Mouse (Mus musculus): ENCODE data around the gene Ippk.

Ippk gene

GRCm38 (mm10) chr13:49420754-49421605 is at the start of gene Ippk:
TSS of gene Ippk (plus strand) at chr13:49421249.
- DNase-seq (ENCODE audit: low read depth, low spot score) = peak; percentile 98

DNA sequence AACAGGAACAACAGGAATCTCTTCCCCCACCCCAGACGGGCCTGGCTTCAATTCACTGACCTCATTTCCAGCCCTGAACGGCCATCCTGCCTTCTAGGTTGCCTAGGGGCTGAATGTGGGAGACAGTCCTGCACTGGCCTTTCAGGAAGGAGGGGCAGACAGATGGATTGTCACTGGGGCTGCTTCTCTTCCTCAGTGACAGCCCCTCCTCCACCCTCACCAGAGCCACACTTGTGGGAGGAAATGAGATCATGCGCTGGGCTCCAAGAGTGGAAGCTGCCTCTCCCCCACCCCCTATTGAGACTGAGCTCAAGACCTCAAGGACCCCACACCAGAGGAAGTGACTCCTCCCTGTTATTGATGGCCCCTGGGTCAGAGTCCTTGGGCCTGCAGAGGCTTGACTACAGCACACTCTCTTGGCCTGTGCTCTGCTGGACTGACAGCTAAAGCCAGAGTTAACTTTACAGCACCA is 49.6 kb upstream of the Ippk start:
- DNase-seq (ENCODE audit: low read depth, low spot score) = peak; percentile 71

- DNase-seq (ENCODE audit: low read depth, low spot score) = no peak
Measured at GRCm38 (mm10) chr13:49372370-49373060, 48.5 kb upstream of the Ippk start.

DNA sequence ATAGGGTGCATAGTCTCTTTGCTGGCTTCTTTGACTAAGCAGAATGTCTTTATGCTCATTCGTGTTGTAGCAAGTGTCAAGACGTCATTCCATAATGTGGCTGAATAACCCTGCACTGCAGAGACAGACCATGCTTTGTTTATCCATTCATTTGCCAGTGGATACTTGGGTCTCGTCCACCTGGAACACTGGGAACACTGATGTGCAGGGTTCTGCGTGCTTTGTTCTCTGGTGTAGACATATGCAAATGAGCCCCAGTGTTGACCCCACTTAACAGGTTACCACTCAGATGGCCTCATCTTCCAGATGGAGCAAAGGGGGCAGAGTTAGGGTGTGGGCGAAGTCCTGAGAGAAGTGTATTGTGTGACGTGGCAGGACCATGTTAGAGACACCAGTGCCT is 46.7 kb upstream of the Ippk start:
- no peak for DNase-seq (ENCODE audit: low read depth, low spot score)

DNA sequence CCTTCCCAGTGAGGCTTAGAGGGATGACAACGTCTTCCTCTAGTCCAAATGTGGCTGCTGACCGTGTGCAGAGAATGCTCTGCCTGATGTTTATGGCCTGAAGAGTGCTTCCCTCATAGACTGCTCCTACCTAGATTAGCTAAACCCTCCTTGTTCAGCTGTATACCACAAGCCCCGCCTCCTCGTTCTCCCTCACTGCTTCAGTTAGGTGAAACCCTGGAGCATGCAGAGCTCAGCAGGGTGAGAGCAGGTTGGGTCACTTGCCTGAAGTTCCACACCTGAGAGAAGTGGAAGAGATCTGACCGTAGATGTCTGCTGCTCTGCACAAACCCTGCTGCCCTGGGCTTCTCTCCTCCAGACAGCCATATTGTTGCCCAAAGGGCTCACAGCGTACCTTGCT is 46.3 kb upstream of the Ippk start:
- DNase-seq (ENCODE audit: low read depth, low spot score) = no peak

DNA sequence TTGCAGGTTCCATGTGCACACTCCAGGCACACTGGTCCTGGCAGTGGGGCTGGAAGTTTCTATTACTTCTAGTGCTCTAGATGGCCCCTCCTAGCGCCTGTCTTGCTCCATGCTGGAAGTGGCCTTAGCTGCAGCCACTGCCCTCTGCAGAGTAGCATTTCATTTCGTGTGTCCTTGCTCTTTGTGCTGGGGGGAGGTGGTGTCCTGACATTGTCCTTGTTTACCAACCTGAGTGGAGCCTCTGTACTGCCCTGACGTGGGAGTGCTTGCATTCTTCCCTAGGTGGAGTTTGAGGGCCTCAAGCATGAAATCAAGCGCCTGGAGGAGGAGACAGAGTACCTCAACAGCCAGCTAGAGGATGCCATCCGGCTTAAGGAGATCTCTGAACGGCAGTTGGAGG is 43.4 kb upstream of the Ippk start:
- no peak for DNase-seq (ENCODE audit: low read depth, low spot score)

GRCm38 (mm10) chr13:49379301-49379700 is 41.7 kb upstream of the Ippk start:
- DNase-seq (ENCODE audit: low read depth, low spot score) = no peak

DNA sequence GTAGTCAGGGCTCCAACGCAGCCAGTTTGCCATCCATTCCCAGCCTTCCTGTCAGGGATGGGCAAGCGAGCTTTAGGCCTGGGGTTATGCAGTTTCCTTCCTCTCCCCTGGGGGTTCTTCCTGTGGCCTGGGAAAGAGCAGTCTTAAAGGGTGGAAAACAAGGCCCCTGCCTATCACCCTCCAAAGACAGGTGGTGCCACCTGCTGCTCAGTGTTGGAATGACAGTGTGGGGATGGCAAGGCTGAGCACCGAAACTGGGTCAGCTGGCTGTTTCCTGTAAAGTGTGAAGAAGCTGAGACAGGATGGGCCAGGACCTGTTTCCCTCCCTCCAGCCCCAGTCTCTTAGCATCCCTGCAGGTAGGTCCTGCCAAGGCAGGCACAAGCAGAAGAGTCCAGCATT is 39.8 kb upstream of the Ippk start:
- DNase-seq (ENCODE audit: low read depth, low spot score) = peak; percentile 89

GRCm38 (mm10) chr13:49382997-49383396 is 38.1 kb upstream of the Ippk start:
- no peak for DNase-seq (ENCODE audit: low read depth, low spot score)

GRCm38 (mm10) chr13:49384751-49385463 is 36.1 kb upstream of the Ippk start:
- DNase-seq (ENCODE audit: low read depth, low spot score) = no peak

DNA sequence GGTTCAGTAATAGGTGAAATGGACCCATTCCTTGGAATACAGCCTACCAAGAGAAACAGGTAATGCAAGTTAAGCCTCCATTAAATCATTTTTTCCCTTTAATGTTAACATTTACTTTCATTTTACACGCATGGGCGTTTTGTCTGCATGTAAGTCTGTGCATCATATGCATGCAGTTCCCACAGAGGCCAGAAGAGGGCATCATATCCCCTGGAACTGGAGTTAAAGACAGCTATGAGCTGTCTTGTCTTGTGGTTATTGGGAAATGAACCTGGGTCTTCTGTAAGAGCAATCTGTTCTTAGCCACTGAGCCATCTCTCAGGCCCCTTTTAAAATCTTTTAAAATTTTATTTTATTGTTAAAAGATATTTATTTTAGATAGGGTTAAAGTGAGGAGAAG is 29.7 kb upstream of the Ippk start:
- DNase-seq (ENCODE audit: low read depth, low spot score) = peak; percentile 46

- no peak for DNase-seq (ENCODE audit: low read depth, low spot score)
Measured at GRCm38 (mm10) chr13:49393579-49393978, 27.5 kb upstream of the Ippk start.

DNA sequence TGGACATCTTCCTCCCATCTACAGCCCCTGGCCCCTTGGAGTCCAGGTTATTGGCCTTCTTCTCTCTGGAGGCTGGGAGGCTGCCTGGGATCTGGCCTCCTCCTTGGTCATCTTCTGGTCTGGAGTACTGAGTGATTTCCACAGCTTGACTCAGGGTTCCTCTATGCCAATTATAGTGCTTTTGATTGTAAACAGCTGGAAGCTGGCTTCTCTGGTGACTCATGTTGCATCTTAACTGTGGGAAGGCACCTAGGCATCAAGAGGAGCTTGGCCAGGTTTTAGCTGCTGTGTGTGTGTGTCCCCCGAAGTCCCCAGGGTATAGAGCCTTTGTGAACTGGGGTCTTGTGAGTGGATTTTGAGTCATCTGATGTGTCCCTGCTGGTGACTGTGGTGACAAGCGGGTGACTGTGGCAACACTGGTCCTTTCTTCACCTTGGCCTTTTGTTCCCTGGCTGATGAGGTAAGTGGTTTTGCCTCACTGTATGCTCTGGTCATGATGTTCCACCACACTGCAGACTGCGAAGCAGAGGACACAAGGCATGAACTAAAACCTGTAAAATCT is 26.1 kb upstream of the Ippk start:
- no peak for DNase-seq (ENCODE audit: low read depth, low spot score)

GRCm38 (mm10) chr13:49396798-49397197 is 24.3 kb upstream of the Ippk start:
- DNase-seq (ENCODE audit: low read depth, low spot score) = no peak

- DNase-seq (ENCODE audit: low read depth, low spot score) = no peak
Measured at GRCm38 (mm10) chr13:49398191-49398590, 22.9 kb upstream of the Ippk start.

- DNase-seq (ENCODE audit: low read depth, low spot score) = peak; percentile 51
Measured at GRCm38 (mm10) chr13:49400139-49400538, 20.9 kb upstream of the Ippk start.

DNA sequence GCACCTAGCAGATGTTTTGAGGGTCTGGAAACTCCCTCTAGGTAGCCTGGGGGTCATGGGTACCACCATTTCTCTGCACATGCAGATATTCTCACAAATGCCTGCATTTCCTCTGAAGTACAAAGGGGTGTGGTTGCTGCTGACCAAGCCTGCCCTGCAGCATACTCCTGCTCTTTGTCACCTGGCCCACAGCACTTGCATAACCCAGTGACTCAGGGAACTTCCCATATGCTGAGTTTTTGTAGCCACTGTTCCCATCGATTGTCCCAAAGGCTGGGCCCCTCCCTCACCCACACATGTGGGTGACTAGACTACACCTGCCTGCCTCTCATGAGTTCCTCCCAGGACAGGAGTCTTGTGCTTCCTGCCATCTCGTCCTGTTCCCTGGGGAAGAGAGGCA is 18.4 kb upstream of the Ippk start:
- DNase-seq (ENCODE audit: low read depth, low spot score) = no peak

DNA sequence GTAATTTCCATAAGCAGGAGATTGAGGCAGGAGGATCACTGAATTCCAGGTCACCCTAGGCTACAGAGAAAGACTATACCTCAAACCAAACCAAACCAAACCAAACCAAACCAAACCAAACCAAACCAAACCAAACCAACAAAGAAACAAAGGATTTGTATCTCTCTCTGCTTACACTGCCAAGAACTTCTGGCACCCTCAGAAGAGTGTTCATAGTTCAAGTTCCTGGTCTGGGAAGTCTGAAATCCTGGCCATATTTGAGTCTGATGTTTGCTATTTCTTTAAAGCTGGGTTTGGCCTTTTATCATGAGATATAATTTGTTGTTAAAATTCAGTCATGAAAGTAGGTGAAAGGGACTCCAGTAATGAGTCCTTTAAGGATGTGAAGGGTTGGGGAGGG is 13.3 kb upstream of the Ippk start:
- no peak for DNase-seq (ENCODE audit: low read depth, low spot score)

DNA sequence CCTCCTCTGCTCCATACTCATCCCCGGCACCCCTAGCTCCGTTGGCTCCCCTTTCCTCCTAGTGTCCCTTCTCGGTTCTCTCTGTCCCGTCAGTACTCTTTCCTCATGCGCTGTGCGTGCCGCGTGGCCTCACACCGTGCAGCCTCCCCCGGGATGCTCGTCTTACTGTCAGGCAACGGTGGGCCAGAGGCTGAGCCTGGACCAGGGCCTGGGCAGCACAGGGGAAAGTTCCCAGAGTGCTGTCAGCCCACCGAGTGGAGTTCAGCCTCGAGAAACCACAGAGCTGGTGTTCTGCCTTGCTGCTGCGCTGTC is 513 bp downstream of the Ippk start:
- DNase-seq (ENCODE audit: low read depth, low spot score) = no peak

DNA sequence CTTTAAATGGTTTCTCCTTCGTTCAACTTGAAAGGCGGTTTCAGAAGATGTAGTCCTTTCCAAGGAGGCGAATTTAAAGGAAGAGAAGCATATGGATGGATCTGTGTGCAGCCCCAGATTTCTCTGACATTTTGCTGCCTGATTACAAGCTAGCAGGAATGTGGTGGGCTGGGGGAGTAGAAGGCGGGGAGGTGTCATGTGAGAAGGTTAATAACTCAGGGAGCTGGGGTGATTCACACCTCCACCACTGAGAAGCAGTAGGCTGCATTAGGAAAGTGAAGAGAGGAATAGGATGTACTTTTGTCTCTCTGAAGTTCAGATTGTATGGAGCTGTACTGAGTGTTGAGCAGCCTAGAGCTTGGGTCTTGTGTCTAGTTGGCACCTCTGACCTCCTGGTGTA is 910 bp downstream of the Ippk start:
- no peak for DNase-seq (ENCODE audit: low read depth, low spot score)

DNA sequence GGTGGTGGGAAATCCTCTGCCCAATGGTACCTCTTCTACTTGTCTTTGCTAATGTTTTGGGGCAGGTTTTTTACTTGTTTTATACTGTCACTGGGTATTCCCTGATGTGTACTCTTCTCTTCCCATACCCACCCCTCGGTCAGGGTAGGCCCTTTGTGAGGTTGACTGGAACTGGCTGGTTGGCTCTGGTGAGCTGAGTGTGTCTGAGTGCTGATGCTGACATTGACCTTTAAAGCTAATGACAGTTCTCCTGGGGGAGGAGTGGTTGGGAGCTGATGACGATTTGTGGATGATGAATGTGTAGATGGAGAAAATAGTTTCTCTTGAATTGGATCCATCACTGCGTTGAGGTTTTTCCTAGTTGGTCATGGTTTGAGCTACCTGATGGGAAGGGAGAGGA is 5.7 kb downstream of the Ippk start:
- no peak for DNase-seq (ENCODE audit: low read depth, low spot score)

DNA sequence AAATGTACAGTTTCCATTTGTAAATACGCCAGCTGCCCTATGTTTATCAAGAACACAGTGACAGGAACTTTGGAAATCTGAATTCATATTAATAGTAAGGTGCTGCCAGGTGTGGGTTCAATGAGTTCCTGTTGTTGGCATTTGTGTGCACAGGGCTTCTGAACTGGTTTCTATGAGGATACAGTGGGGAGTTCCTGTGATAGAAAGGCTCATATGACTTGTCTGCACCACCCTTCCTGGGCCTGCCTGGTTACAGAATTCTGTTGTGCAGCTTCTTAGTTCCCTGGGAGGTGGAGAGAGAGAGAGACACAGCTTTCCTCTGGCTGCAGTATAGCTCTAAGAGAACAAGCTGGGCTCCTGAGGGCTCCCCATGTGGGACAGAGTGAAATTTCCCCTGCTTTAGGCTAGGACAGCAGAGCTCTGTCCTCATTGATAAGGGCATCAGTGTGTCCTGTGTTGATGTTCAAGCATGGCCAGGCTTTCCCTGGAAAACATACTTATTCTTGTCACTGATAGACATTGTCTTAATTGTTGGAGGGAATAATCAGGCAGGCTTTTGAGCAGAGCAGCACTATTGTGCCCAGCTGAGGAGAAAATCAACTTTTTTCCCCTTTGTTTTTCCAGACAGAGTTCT is 7.1 kb downstream of the Ippk start:
- DNase-seq (ENCODE audit: low read depth, low spot score) = peak; percentile 29
